Mouse (Mus musculus) lung, postnatal 0 days (tissue): Measurements from ENCODE around the gene Pde6d. TPM values are rescaled to one million over a fixed set of nuclear protein-coding genes. Genes with fewer than 3 reads are reported as not detected.

Source experiments
- ATAC-seq: fragments of 200-750 bp; cut with Nextera tagmentation; 2 replicates; pipeline ENCODE4 v1.8.0; 2017; ENCODE audit warnings: moderate library complexity
- DNase-seq: peaks from one replicate; pipeline ENCODE4 v3.0.0-alpha.2; 2016; ENCODE audit warnings: low spot score
- H3K27ac ChIP-seq: fragments of 300-500 bp; sonication (generic); 2 replicates; pipeline ENCODE4 v1.5.1; 2014; ENCODE audit warnings: antibody characterized with exemption, mild to moderate bottlenecking, low read length, mixed read lengths
- H3K27me3 ChIP-seq: fragments of 300-500 bp; sonication (generic); replicated peaks from 2 replicates; pipeline ENCODE4 v1.6.1; 2014; ENCODE audit warnings: low read length, mixed read lengths; ENCODE audit not compliant: insufficient read depth
- H3K36me3 ChIP-seq: fragments of 300-500 bp; sonication (generic); 2 replicates; pipeline ENCODE4 v1.6.1; 2014; ENCODE audit warnings: low read length, mixed read lengths; ENCODE audit not compliant: insufficient read depth
- H3K4me1 ChIP-seq: fragments of 300-500 bp; sonication (generic); 2 replicates; pipeline ENCODE4 v1.6.1; 2014; ENCODE audit warnings: antibody characterized with exemption, low read depth, low read length, mixed read lengths; ENCODE audit not compliant: insufficient read depth
- H3K4me2 ChIP-seq: fragments of 300-500 bp; sonication (generic); replicated peaks from 2 replicates; pipeline ENCODE4 v1.6.1; 2014; ENCODE audit warnings: low read depth, mild to moderate bottlenecking, low read length, moderate library complexity, mixed read lengths
- H3K4me3 ChIP-seq: fragments of 300-500 bp; sonication (generic); 2 replicates; pipeline ENCODE4 v1.5.1; 2014; ENCODE audit warnings: low read depth, low read length
- H3K9ac ChIP-seq: fragments of 300-500 bp; sonication (generic); replicated peaks from 2 replicates; pipeline ENCODE4 v1.6.1; 2014; ENCODE audit warnings: low read depth, mild to moderate bottlenecking
- H3K9me3 ChIP-seq: fragments of 300-500 bp; sonication (generic); 2 replicates; pipeline ENCODE4 v1.6.1; 2016; ENCODE audit warnings: low read length, mixed read lengths
- CTCF ChIP-seq: IDR thresholded peaks from 2 replicates; pipeline ENCODE4 v1.5.1; 2016; ENCODE audit warnings: antibody characterized with exemption, mild to moderate bottlenecking
- EP300 ChIP-seq: IDR thresholded peaks from 2 replicates; pipeline ENCODE4 v1.6.1; 2016; ENCODE audit warnings: antibody characterized with exemption, mild to moderate bottlenecking, control low read depth
- WGBS: fragments of 180-500 bp; shearing (Covaris S2); extraction: QIAGEN DNeasy Blood & Tissue Kit; methylation state at CpG from one replicate; pipeline ENCODE4 v1.1.7; 2014; 5-methylcytosine and 5-hydroxymethylcytosine counted together
- polyA plus RNA-seq: library from polyadenylated mRNA; unstranded; fragments of >200 nt; fragmentation: Nextera tagmentation; extraction: Ambion mirVana; gene quantifications from 2 replicates; pipeline ENCODE4 v1.2.1, GENCODE M21; 2015

Gene Pde6d
- polyA plus RNA-seq, 1 experiment from 2014 or later, result 43.4 TPM

- 68% methylated on average over 3 of the region's 3 CpGs for WGBS
- DNase-seq (peak; percentile 19), ATAC-seq (no peak)
- no peak overlapping the region for H3K9ac ChIP-seq
- H3K4me3 ChIP-seq, result no peak overlapping the region
- no peak overlapping the region for H3K4me2 ChIP-seq
- no peak overlapping the region for H3K27ac ChIP-seq
- peaks cover 9% of the 10 kb centered on the region; the same call in 1 of the 2 replicates for H3K36me3 ChIP-seq
- H3K4me1 ChIP-seq, result no peaks in the 10 kb centered on the region
- TF ChIP-seq EP300, result no peak
- peak; percentile 49 for TF ChIP-seq CTCF
- no peaks in the 10 kb centered on the region for H3K9me3 ChIP-seq
- H3K27me3 ChIP-seq, result no peaks in the 10 kb centered on the region
These were observed 44.0 kb downstream of the Pde6d start for GRCm38 (mm10) chr1:86538383-86538782.

- ATAC-seq, result peak; percentile 63
These were observed 48.9 kb downstream of the Pde6d start for GRCm38 (mm10) chr1:86533411-86534130.

GRCm38 (mm10) chr1:86532362-86533051, 49.9 kb downstream of the Pde6d start:
- Histone ChIP-seq H3K9me3 (no peaks in the 10 kb centered on the region), H3K4me2 (no peak overlapping the region), H3K4me1 (no peaks in the 10 kb centered on the region), H3K27ac (0 out of 2 replicates have a peak overlapping the region, but pooled peaks have one; percentile 16), H3K4me3 (no peak overlapping the region), H3K9ac (no peak overlapping the region), H3K36me3 (peaks cover 5% of the 10 kb centered on the region; the same call in 1 of the 2 replicates), H3K27me3 (no peaks in the 10 kb centered on the region)
- TF ChIP-seq CTCF, result peak; percentile 91
- no peak; the same call in 1 of the 2 replicates for TF ChIP-seq EP300
- 23% methylated on average over 11 of the region's 11 CpGs for WGBS
- ATAC-seq (peak; percentile 32), DNase-seq (peak; percentile 94)

More at GRCm38 (mm10) chr1:86533411-86534130, 48.9 kb downstream of the Pde6d start:
- H3K9ac ChIP-seq, result no peak overlapping the region
- H3K4me2 ChIP-seq, result no peak overlapping the region
- no peaks in the 10 kb centered on the region for H3K4me1 ChIP-seq
- H3K9me3 ChIP-seq, result no peaks in the 10 kb centered on the region
- TF ChIP-seq EP300 (no peak), CTCF (peak; percentile 55)
- peak; percentile 83 for DNase-seq
- H3K27ac ChIP-seq, result no peak overlapping the region
- 68% methylated on average over 6 of the region's 6 CpGs for WGBS
- H3K36me3 ChIP-seq, result peaks cover 5% of the 10 kb centered on the region; the same call in 1 of the 2 replicates
- no peaks in the 10 kb centered on the region for H3K27me3 ChIP-seq
- H3K4me3 ChIP-seq, result no peak overlapping the region

- no peak overlapping the region for H3K9ac ChIP-seq
- ATAC-seq (no peak), DNase-seq (peak; percentile 5)
- no peaks in the 10 kb centered on the region for H3K9me3 ChIP-seq
- WGBS, result 11% methylated on average over 13 of the region's 13 CpGs
- H3K27me3 ChIP-seq, result no peaks in the 10 kb centered on the region
- no peak overlapping the region for H3K27ac ChIP-seq
- no peaks in the 10 kb centered on the region for H3K4me1 ChIP-seq
- no peak for TF ChIP-seq CTCF
- no peak for TF ChIP-seq EP300
- H3K4me3 ChIP-seq, result no peak overlapping the region
- no peak overlapping the region for H3K4me2 ChIP-seq
- peaks cover 5% of the 10 kb centered on the region; the same call in 1 of the 2 replicates for H3K36me3 ChIP-seq
These were observed 50.7 kb downstream of the Pde6d start for GRCm38 (mm10) chr1:86531547-86532321.

GRCm38 (mm10) chr1:86530871-86531546, 51.4 kb downstream of the Pde6d start:
- no peak overlapping the region for H3K9ac ChIP-seq
- H3K27me3 ChIP-seq, result no peaks in the 10 kb centered on the region
- WGBS, result 19% methylated on average over 4 of the region's 4 CpGs
- H3K27ac ChIP-seq, result no peak overlapping the region
- H3K36me3 ChIP-seq, result peaks cover 5% of the 10 kb centered on the region; the same call in 1 of the 2 replicates
- H3K4me3 ChIP-seq, result no peak overlapping the region
- ATAC-seq (no peak), DNase-seq (peak; percentile 29)
- TF ChIP-seq CTCF, result 0 out of 2 replicates have a peak, but pooled peaks have one; percentile 8
- TF ChIP-seq EP300, result no peak
- H3K4me1 ChIP-seq, result no peaks in the 10 kb centered on the region
- H3K4me2 ChIP-seq, result no peak overlapping the region
- H3K9me3 ChIP-seq, result no peaks in the 10 kb centered on the region
